Mouse (Mus musculus) kidney, postnatal 0 days (tissue): ENCODE measurements around the gene Zfp672. TPM values are rescaled to one million over a fixed set of nuclear protein-coding genes. Genes with fewer than 3 reads are reported as not detected.

Experiments used
- ATAC-seq: fragments of 200-750 bp; cut with Nextera tagmentation; replicated peaks from 2 replicates; pipeline ENCODE4 v1.8.0; 2017; ENCODE audit warnings: low read depth, moderate number of reproducible peaks, moderate TSS enrichment, moderate library complexity; ENCODE audit not compliant: low FRiP score
- DNase-seq: peaks from one replicate; pipeline ENCODE4 v3.0.0-alpha.2; 2016; ENCODE audit warnings: low spot score
- H3K27ac ChIP-seq: fragments of 300-500 bp; sonication (generic); 2 replicates; pipeline ENCODE4 v1.5.1; 2014; ENCODE audit warnings: mild to moderate bottlenecking
- H3K27me3 ChIP-seq: fragments of 300-500 bp; sonication (generic); 2 replicates; pipeline ENCODE4 v1.6.1; 2014; ENCODE audit warnings: low read length, mixed read lengths; ENCODE audit not compliant: insufficient read depth
- H3K36me3 ChIP-seq: fragments of 300-500 bp; sonication (generic); 2 replicates; pipeline ENCODE4 v1.6.1; 2014; ENCODE audit warnings: low read length, mixed read lengths; ENCODE audit not compliant: insufficient read depth
- H3K4me1 ChIP-seq: fragments of 300-500 bp; sonication (generic); replicated peaks from 2 replicates; pipeline ENCODE4 v1.6.1; 2014; ENCODE audit warnings: antibody characterized with exemption, low read length, mixed read lengths; ENCODE audit not compliant: insufficient read depth
- H3K4me2 ChIP-seq: fragments of 300-500 bp; sonication (generic); 2 replicates; pipeline ENCODE4 v1.6.1; 2014; ENCODE audit warnings: mild to moderate bottlenecking, low read length, moderate library complexity, mixed read lengths
- H3K4me3 ChIP-seq: fragments of 300-500 bp; sonication (generic); replicated peaks from 2 replicates; pipeline ENCODE4 v1.5.1; 2014; ENCODE audit warnings: low read depth, low read length
- H3K9ac ChIP-seq: fragments of 300-500 bp; sonication (generic); 2 replicates; pipeline ENCODE4 v1.6.1; 2014; ENCODE audit warnings: low read depth, low read length
- H3K9me3 ChIP-seq: fragments of 300-500 bp; sonication (generic); replicated peaks from 2 replicates; pipeline ENCODE4 v1.6.1; 2016; ENCODE audit warnings: low read length, inconsistent platforms, mixed read lengths
- CTCF ChIP-seq: IDR thresholded peaks from 2 replicates; pipeline ENCODE4 v1.5.1; 2016; ENCODE audit warnings: antibody characterized with exemption, low read depth, mild to moderate bottlenecking, moderate library complexity
- WGBS: fragments of 180-500 bp; shearing (Covaris S2); extraction: QIAGEN DNeasy Blood & Tissue Kit; methylation state at CpG from one replicate; pipeline ENCODE4 v1.1.7; 2014; 5-methylcytosine and 5-hydroxymethylcytosine counted together
- polyA plus RNA-seq: library from polyadenylated mRNA; unstranded; fragments of >200 nt; fragmentation: Nextera tagmentation; extraction: Ambion mirVana; gene quantifications from 2 replicates; pipeline ENCODE4 v1.2.1, GENCODE M21; 2015

Gene Zfp672
- polyA plus RNA-seq, 1 experiment from 2014 or later: 66.3 TPM

- 74% methylated on average over 4 of the region's 4 CpGs for WGBS
- Histone ChIP-seq H3K4me1 (no peaks in the 10 kb centered on the region), H3K36me3 (no peaks in the 10 kb centered on the region), H3K4me2 (no peak overlapping the region), H3K9ac (no peak overlapping the region), H3K27ac (no peak overlapping the region), H3K27me3 (no peaks in the 10 kb centered on the region), H3K4me3 (no peak overlapping the region), H3K9me3 (no peaks in the 10 kb centered on the region)
- DNase-seq (no peak), ATAC-seq (no peak)
- no peak for TF ChIP-seq CTCF
Measured at GRCm38 (mm10) chr11:58275756-58276155, 54.4 kb downstream of the Zfp672 start.

DNA sequence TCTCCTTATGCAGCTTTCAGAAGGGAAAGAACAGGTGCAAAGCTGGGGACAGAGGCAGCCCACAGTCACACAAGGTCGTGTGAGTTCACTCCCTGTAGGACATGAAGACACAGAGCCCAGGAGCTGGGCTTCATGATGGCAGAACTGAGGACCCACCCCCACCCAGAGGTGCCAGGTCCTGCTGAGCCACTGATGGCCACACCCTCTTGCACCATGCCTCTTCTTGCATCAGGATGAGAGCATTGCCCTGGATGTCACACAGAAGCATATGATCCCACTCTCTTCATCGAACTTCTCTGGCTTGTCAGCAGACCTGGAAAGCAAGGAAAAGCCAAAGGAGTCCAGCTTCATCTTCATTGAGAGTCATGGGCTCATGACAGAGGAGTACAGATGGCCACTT is 55.6 kb downstream of the Zfp672 start, which contains the start of gene 4930438A08Rik:
4930438A08Rik (plus strand) TSS at position 228 of the 400 bp plus-strand sequence.
- DNase-seq: no peak

DNA sequence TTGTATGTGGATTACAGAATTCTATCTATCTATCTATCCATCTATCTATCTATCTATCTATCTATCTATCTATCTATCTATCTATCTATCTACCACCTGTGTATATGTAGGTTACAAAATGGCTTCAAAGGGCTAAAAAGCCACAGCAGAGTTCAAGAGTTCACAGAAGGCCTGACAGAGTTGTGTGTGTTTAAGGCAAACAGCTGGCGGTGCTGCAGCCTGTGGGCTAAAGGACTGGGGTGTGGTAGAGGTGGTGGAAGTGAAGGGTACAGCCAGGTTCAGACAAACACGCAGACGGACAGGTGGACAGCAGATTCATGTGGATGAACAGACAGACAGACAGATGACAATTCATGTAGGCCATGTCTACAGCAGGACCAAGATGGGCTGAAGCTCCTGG is 61.9 kb downstream of the Zfp672 start:
- no peak for TF ChIP-seq CTCF
- Histone ChIP-seq H3K27me3 (no peaks in the 10 kb centered on the region), H3K4me2 (no peak overlapping the region), H3K27ac (no peak overlapping the region), H3K9me3 (no peaks in the 10 kb centered on the region), H3K4me3 (no peak overlapping the region), H3K36me3 (no peaks in the 10 kb centered on the region), H3K4me1 (no peaks in the 10 kb centered on the region), H3K9ac (no peak overlapping the region)
- ATAC-seq: no peak
- DNase-seq: no peak
- WGBS: 85% methylated on average over 3 of the region's 3 CpGs

More for the DNA sequence above, 55.6 kb downstream of the Zfp672 start, which contains the start of gene 4930438A08Rik:
- WGBS: 36% methylated on average over 2 of the region's 2 CpGs
- Histone ChIP-seq H3K27ac (no peak within 1 kb of the TSS), H3K9me3 (no peaks in the 10 kb centered on the region), H3K27me3 (no peaks in the 10 kb centered on the region), H3K4me3 (no peak within 1 kb of the TSS), H3K4me1 (no peaks in the 10 kb centered on the region), H3K36me3 (no peaks in the 10 kb centered on the region), H3K9ac (no peak within 1 kb of the TSS), H3K4me2 (no peak within 1 kb of the TSS)
- TF ChIP-seq CTCF: no peak
- ATAC-seq: no peak

Other genes starting within 250 kb of the Zfp672 start
- gene Gm12248, start 237.2 kb downstream of the Zfp672 start, polyA plus RNA-seq: not detected in 2 replicates
- gene Cnot8, start 226.2 kb downstream of the Zfp672 start, polyA plus RNA-seq: 69.9 and 74.8 TPM in 2 replicates
- gene Gemin5, start 161.8 kb downstream of the Zfp672 start, polyA plus RNA-seq: 10.8 and 11.6 TPM in 2 replicates
- gene Mrpl22, start 158.7 kb downstream of the Zfp672 start, polyA plus RNA-seq: 139 and 146 TPM in 2 replicates
- gene Igtp, start 130.8 kb downstream of the Zfp672 start, polyA plus RNA-seq: 7.7 and 8.0 TPM in 2 replicates
- gene Irgm2, start 130.7 kb downstream of the Zfp672 start, polyA plus RNA-seq: 4.5 and 4.9 TPM in 2 replicates
- gene 4930438A08Rik, start 55.5 kb downstream of the Zfp672 start, polyA plus RNA-seq: 0.07 TPM in 1 of 2 replicates, not detected in the other
- 11.5 and 15.2 TPM in 2 replicates for gene Zfp692, start 23.3 kb downstream of the Zfp672 start, polyA plus RNA-seq
- gene Sh3bp5l, start 385 bp upstream of the Zfp672 start, polyA plus RNA-seq: 28.3 and 31.9 TPM in 2 replicates
- gene Lypd8, start 48.7 kb upstream of the Zfp672 start, polyA plus RNA-seq: 0.24 and 0.28 TPM in 2 replicates
- not detected in 2 replicates for gene 1810065E05Rik, start 90.8 kb upstream of the Zfp672 start, polyA plus RNA-seq
- not detected in 2 replicates for gene Gm12253, start 102.2 kb upstream of the Zfp672 start, polyA plus RNA-seq
- gene Lypd9, start 122.6 kb upstream of the Zfp672 start, polyA plus RNA-seq: not detected in 2 replicates
- not detected in 2 replicates for gene Olfr30, start 131.9 kb upstream of the Zfp672 start, polyA plus RNA-seq
- gene Olfr332, start 162.2 kb upstream of the Zfp672 start, polyA plus RNA-seq: 0.08 TPM in 1 of 2 replicates, not detected in the other
- gene Olfr331, start 172.2 kb upstream of the Zfp672 start, polyA plus RNA-seq: not detected in 2 replicates
- not detected in 2 replicates for gene Olfr330, start 204.5 kb upstream of the Zfp672 start, polyA plus RNA-seq
- not detected in 2 replicates for gene Olfr329-ps, start 216.1 kb upstream of the Zfp672 start, polyA plus RNA-seq
- gene Olfr328, start 225.3 kb upstream of the Zfp672 start, polyA plus RNA-seq: not detected in 2 replicates
- gene Olfr224, start 240.2 kb upstream of the Zfp672 start, polyA plus RNA-seq: not detected in 2 replicates
- gene Olfr325, start 247.4 kb upstream of the Zfp672 start, polyA plus RNA-seq: not detected in 2 replicates